Comparison of ENCODE assay signal across 31 mouse cellular contexts in genomic region chr1:95043355-95043754, GRCm38 (mm10).
"Had no signal": no experiment of that assay in that cellular context is flagged by ENCODE, and none has a peak within 500 bp of the region (broad histone marks: within the 10 kb centered on the region; RNA-seq: fewer than 3 reads in every experiment).

No protein-coding gene starts in this region.

- DNase-seq: heart, postnatal 10 days; heart, postnatal 14 days; heart, postnatal 36 days; heart, postnatal 4 days; kidney, adult 11 months; kidney, adult 18-20 months; kidney, adult 2 months; kidney, adult 8-10 months; kidney, adult 9 months; kidney, postnatal 10 days; kidney, postnatal 14 days; kidney, postnatal 25 days; kidney, postnatal 36 days; kidney, postnatal 4 days; layer of hippocampus, adult 9-11 months; layer of hippocampus, postnatal 36 days had no signal

- H3K9ac ChIP-seq: heart, embryonic 12.5 days; heart, embryonic 13.5 days; heart, embryonic 15.5 days; hindbrain, embryonic 12.5 days; hindbrain, embryonic 13.5 days; hindbrain, embryonic 14.5 days; hindbrain, embryonic 15.5 days; intestine, embryonic 15.5 days; kidney, embryonic 15.5 days had no signal

- H3K4me3 ChIP-seq: heart, embryonic 10.5 days; heart, embryonic 12.5 days; heart, embryonic 13.5 days; heart, embryonic 15.5 days; hindbrain, embryonic 10.5 days; hindbrain, embryonic 12.5 days; hindbrain, embryonic 13.5 days; hindbrain, embryonic 15.5 days; intestine, embryonic 15.5 days; kidney, embryonic 15.5 days; layer of hippocampus, adult 2 months; left cerebral cortex, adult 2 months had no signal

- H3K4me1 ChIP-seq: heart, embryonic 10.5 days; heart, embryonic 12.5 days; heart, embryonic 13.5 days; heart, embryonic 15.5 days; hindbrain, embryonic 10.5 days; hindbrain, embryonic 12.5 days; hindbrain, embryonic 13.5 days; hindbrain, embryonic 15.5 days; intestine, embryonic 15.5 days; kidney, embryonic 15.5 days had no signal

- H3K36me3 ChIP-seq: heart, embryonic 10.5 days; heart, embryonic 12.5 days; heart, embryonic 13.5 days; heart, embryonic 15.5 days; hindbrain, embryonic 10.5 days; hindbrain, embryonic 12.5 days; hindbrain, embryonic 13.5 days; hindbrain, embryonic 15.5 days; intestine, embryonic 15.5 days; kidney, embryonic 15.5 days had no signal

- H3K27ac ChIP-seq: heart, embryonic 10.5 days; heart, embryonic 13.5 days; heart, embryonic 15.5 days; hindbrain, embryonic 10.5 days; hindbrain, embryonic 12.5 days; hindbrain, embryonic 13.5 days; hindbrain, embryonic 14.5 days; hindbrain, embryonic 15.5 days; hindbrain, postnatal 0 days; intestine, embryonic 15.5 days; kidney, embryonic 15.5 days; kidney, postnatal 0 days; layer of hippocampus, adult 2 months; left cerebral cortex, adult 2 months had no signal

- H3K27me3 ChIP-seq: heart, embryonic 12.5 days; heart, embryonic 13.5 days; heart, embryonic 15.5 days; hindbrain, embryonic 12.5 days; hindbrain, embryonic 13.5 days; hindbrain, embryonic 15.5 days; intestine, embryonic 15.5 days; kidney, embryonic 15.5 days had no signal

- H3K9me3 ChIP-seq: heart, embryonic 10.5 days; heart, embryonic 12.5 days; heart, embryonic 13.5 days; heart, embryonic 15.5 days; hindbrain, embryonic 10.5 days; hindbrain, embryonic 12.5 days; hindbrain, embryonic 13.5 days; hindbrain, embryonic 15.5 days; intestine, embryonic 15.5 days; kidney, embryonic 15.5 days had no signal
